Mouse (Mus musculus) mammary gland, adult 2 months (tissue): ENCODE measurements around the gene Stard8. TPM values are rescaled to one million over a fixed set of nuclear protein-coding genes. Genes with fewer than 3 reads are reported as not detected.

ENCODE experiments used
- polyA plus RNA-seq: library from polyadenylated mRNA; depleted of rRNA; stranded (reverse); fragments of >200 nt; gene quantifications from 2 replicates; pipeline ENCODE4 v1.2.3, GENCODE M21; 2012; ENCODE audit warnings: low replicate concordance; rRNA removed

The Stard8 gene
- polyA plus RNA-seq, result 31.3 and 35.7 TPM in 2 replicates

GRCm38 (mm10) chrX:99003046-99003445 is at the start of gene Stard8:
Gene Stard8, plus strand, starts transcription at chrX:99003248.

Other genes with a start within 250 kb of the Stard8 start
- 11.2 and 19.3 TPM in 2 replicates for gene Ophn1, start 112.2 kb upstream of the Stard8 start, polyA plus RNA-seq
- 10.9 and 24.9 TPM in 2 replicates for gene Yipf6, start 66.9 kb upstream of the Stard8 start, polyA plus RNA-seq
- gene Efnb1, start 132.9 kb downstream of the Stard8 start, polyA plus RNA-seq, result 26.9 and 38.5 TPM in 2 replicates